Mouse (Mus musculus) urinary bladder, adult 2 months (tissue): ENCODE results near the gene Pfn1. TPM values are rescaled to one million over a fixed set of nuclear protein-coding genes. Genes with fewer than 3 reads are reported as not detected.

Experiments
- DNase-seq: peaks from one replicate; pipeline ENCODE4 v3.0.0; 2022; ENCODE audit warnings: low spot score
- polyA plus RNA-seq: library from polyadenylated mRNA; depleted of rRNA; stranded (reverse); fragments of >200 nt; gene quantifications from 2 replicates; pipeline ENCODE4 v1.2.3, GENCODE M21; 2012

Gene Pfn1
- polyA plus RNA-seq, 1 experiment = 1,258 TPM

GRCm38 (mm10) chr11:70654923-70655570, 603 bp upstream of the Pfn1 start:
- peak; percentile 82 for DNase-seq

GRCm38 (mm10) chr11:70653345-70654197, 873 bp downstream of the Pfn1 start:
- DNase-seq = peak; percentile 67

- no peak for DNase-seq
Observed at GRCm38 (mm10) chr11:70652884-70653344, 1.5 kb downstream of the Pfn1 start.

GRCm38 (mm10) chr11:70652029-70652883, 2.2 kb downstream of the Pfn1 start:
- no peak for DNase-seq

GRCm38 (mm10) chr11:70651391-70651790, 3.1 kb downstream of the Pfn1 start:
- no peak for DNase-seq

GRCm38 (mm10) chr11:70650322-70651175, 3.9 kb downstream of the Pfn1 start:
- no peak for DNase-seq

GRCm38 (mm10) chr11:70649185-70649734, 5.2 kb downstream of the Pfn1 start:
- DNase-seq = no peak

GRCm38 (mm10) chr11:70648512-70648911, 5.9 kb downstream of the Pfn1 start:
- no peak for DNase-seq

GRCm38 (mm10) chr11:70647716-70648420, 6.6 kb downstream of the Pfn1 start:
- no peak for DNase-seq

- peak; percentile 85 for DNase-seq
Observed at GRCm38 (mm10) chr11:70646691-70647650, 7.5 kb downstream of the Pfn1 start, which contains the start of the genes Rnf167 and Slc25a11. Gene Rnf167, plus strand, starts transcription at chr11:70647235. Gene Slc25a11, minus strand, starts transcription at chr11:70647479.

- no peak for DNase-seq
Observed at GRCm38 (mm10) chr11:70646259-70646555, 8.2 kb downstream of the Pfn1 start.

GRCm38 (mm10) chr11:70645461-70646258, 8.8 kb downstream of the Pfn1 start:
- DNase-seq = no peak

GRCm38 (mm10) chr11:70644564-70645103, 9.8 kb downstream of the Pfn1 start:
- no peak for DNase-seq

GRCm38 (mm10) chr11:70643051-70643450, 11.4 kb downstream of the Pfn1 start:
- DNase-seq = no peak

GRCm38 (mm10) chr11:70641241-70641640, 13.2 kb downstream of the Pfn1 start:
- no peak for DNase-seq

- no peak for DNase-seq
Observed at GRCm38 (mm10) chr11:70639976-70640375, 14.5 kb downstream of the Pfn1 start.

GRCm38 (mm10) chr11:70638714-70639278, 15.6 kb downstream of the Pfn1 start, which contains the start of gene Gp1ba:
Gene Gp1ba, plus strand, starts transcription at chr11:70639122.
- DNase-seq = no peak
